ENCODE assay signal across 13 mouse cellular contexts in the genomic region with DNA sequence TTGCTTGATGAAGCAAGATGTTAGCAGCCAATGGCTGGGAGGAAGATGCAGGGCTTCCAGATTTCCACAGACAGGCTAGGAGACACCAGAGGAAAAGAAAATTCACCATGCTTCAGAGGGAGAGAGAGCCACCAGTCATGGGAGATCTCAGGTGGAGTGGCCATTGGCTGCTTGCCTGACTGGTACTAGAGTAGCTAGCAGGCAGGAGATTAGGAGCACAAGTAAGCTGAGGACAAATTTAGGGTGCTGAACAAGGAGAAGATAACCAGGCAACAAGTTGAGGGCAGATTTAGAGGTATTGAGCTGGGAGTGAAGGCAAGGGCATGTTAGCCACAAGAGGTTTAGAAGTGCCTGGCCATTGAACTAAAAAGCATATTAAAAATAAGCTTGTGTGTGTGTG.
"Had no signal": no experiment of that assay in that cellular context is flagged by ENCODE, and none has a peak within 500 bp of the region (broad histone marks: within the 10 kb centered on the region; RNA-seq: fewer than 3 reads in every experiment).

No protein-coding gene starts in this region.

- DNase-seq: kidney, postnatal 4 days; left cerebral cortex, postnatal 4 days; lung, adult 18-20 months; lung, postnatal 36 days; right cerebral cortex, postnatal 14 days; thymus, adult 2 months; thymus, postnatal 25 days had no signal

- H3K9ac ChIP-seq: limb, embryonic 13.5 days; liver, embryonic 14.5 days; midbrain, embryonic 13.5 days; stomach, embryonic 15.5 days had no signal

- ATAC-seq: midbrain, embryonic 13.5 days had no signal

- H3K36me3 ChIP-seq: limb, embryonic 13.5 days; midbrain, embryonic 13.5 days; stomach, embryonic 15.5 days had no signal

- H3K27me3 ChIP-seq: limb, embryonic 13.5 days; midbrain, embryonic 13.5 days; stomach, embryonic 15.5 days had no signal

- H3K27ac ChIP-seq: kidney, postnatal 0 days; layer of hippocampus, adult 2 months; limb, embryonic 13.5 days; liver, embryonic 14.5 days; midbrain, embryonic 13.5 days; stomach, embryonic 15.5 days had no signal

- H3K4me2 ChIP-seq: limb, embryonic 13.5 days; midbrain, embryonic 13.5 days; stomach, embryonic 15.5 days had no signal

- H3K4me3 ChIP-seq: layer of hippocampus, adult 2 months; limb, embryonic 13.5 days; midbrain, embryonic 13.5 days; stomach, embryonic 15.5 days had no signal

- H3K9me3 ChIP-seq: limb, embryonic 13.5 days; midbrain, embryonic 13.5 days; stomach, embryonic 15.5 days had no signal
